Mouse (Mus musculus): ENCODE results near the gene Srsf9. TPM values are rescaled to one million over a fixed set of nuclear protein-coding genes. Genes with fewer than 3 reads are reported as not detected.
A peak's percentile ranks its signal among the peaks of the same experiment; 100 is the strongest.

The Srsf9 gene
- polyA plus RNA-seq, 1 experiment from 2014 or later, result 118 TPM

DNA sequence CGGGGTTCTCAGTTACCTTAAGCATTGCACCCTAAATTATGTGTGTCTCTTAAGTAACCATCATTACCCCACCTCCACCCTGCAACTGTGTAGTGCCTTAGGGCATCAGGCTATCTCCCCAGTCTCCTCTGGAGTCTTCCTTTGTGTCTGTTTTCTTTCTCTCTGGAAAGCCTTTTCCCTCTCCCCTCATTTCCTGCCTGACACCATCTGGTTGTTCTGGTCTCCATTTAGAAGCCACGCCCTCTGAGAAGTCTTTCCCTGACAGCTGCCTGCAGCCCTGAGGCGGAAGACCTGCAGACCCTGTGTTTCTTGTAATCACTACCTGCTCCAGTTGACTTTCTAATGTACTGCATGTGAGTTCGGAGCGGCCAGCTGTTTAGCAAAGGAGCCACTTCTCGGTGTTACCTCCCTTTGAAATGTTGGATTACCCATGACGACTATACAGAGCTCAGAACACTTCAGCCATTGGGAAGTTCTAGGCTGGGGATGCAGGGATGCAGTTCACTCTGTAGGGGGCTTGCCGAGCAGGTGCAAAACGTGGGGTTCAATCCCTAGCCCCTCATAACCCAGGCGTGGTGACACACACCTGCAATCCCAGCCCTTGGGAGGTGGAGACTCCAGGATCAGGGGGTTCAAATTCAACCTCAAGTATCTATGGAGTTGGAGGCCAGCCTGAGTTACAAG is 9.2 kb upstream of the Srsf9 start:
- Histone ChIP-seq H3K36me3 (ENCODE audit: control insufficient read depth, insufficient read depth, low read length) (no peaks in the 10 kb centered on the region), H3K9ac (ENCODE audit: low read depth, low read length) (no peak overlapping the region), H3K4me3 (ENCODE audit: low read depth, low read length) (no peak overlapping the region), H3K27ac (ENCODE audit: low read length) (no peak overlapping the region), H3K9me3 (replicated peaks; ENCODE audit: control insufficient read depth, low read length, poor library complexity, severe bottlenecking) (no peaks in the 10 kb centered on the region), H3K4me2 (ENCODE audit: low read length) (no peak overlapping the region), H3K27me3 (ENCODE audit: control insufficient read depth, insufficient read depth, low read depth, low read length) (no peaks in the 10 kb centered on the region), H3K4me1 (ENCODE audit: control insufficient read depth, insufficient read depth, low read length) (peaks cover 14% of the 10 kb centered on the region)
- ATAC-seq, result no peak
- 9% methylated on average over 10 of the region's 10 CpGs for WGBS

GRCm38 (mm10) chr5:115319004-115319940 is 7.7 kb upstream of the Srsf9 start:
- Histone ChIP-seq H3K9ac (ENCODE audit: low read depth, low read length) (peak overlapping the region; percentile 58), H3K27me3 (ENCODE audit: control insufficient read depth, insufficient read depth, low read depth, low read length) (no peaks in the 10 kb centered on the region), H3K4me2 (ENCODE audit: low read length) (peak overlapping the region; percentile 90), H3K4me3 (ENCODE audit: low read depth, low read length) (peak overlapping the region; percentile 40), H3K27ac (ENCODE audit: low read length) (peak overlapping the region; percentile 73), H3K36me3 (ENCODE audit: control insufficient read depth, insufficient read depth, low read length) (no peaks in the 10 kb centered on the region), H3K4me1 (ENCODE audit: control insufficient read depth, insufficient read depth, low read length) (peaks cover 14% of the 10 kb centered on the region), H3K9me3 (replicated peaks; ENCODE audit: control insufficient read depth, low read length, poor library complexity, severe bottlenecking) (no peaks in the 10 kb centered on the region)
- WGBS, result under 1% methylated on average over 22 of the region's 22 CpGs
- ATAC-seq, result peak; percentile 52; the same call in 1 of the 2 replicates

GRCm38 (mm10) chr5:115326256-115326831 is 633 bp upstream of the Srsf9 start:
- H3K4me2 ChIP-seq (ENCODE audit: low read length), result peak overlapping the region; percentile 55
- peak overlapping the region; percentile 91 for H3K27ac ChIP-seq (ENCODE audit: low read length)
- peak; percentile 27; the same call in 1 of the 2 replicates for ATAC-seq
- peaks cover 2% of the 10 kb centered on the region; the same call in 1 of the 2 replicates for H3K36me3 ChIP-seq (ENCODE audit: control insufficient read depth, insufficient read depth, low read length)
- H3K4me1 ChIP-seq (ENCODE audit: control insufficient read depth, insufficient read depth, low read length), result peaks cover 29% of the 10 kb centered on the region
- peak overlapping the region; percentile 86 for H3K9ac ChIP-seq (ENCODE audit: low read depth, low read length)
- peak overlapping the region; percentile 86 for H3K4me3 ChIP-seq (ENCODE audit: low read depth, low read length)
- WGBS, result 30% methylated on average over 11 of the region's 11 CpGs
- H3K9me3 ChIP-seq (replicated peaks; ENCODE audit: control insufficient read depth, low read length, poor library complexity, severe bottlenecking), result no peaks in the 10 kb centered on the region
- no peaks in the 10 kb centered on the region for H3K27me3 ChIP-seq (ENCODE audit: control insufficient read depth, insufficient read depth, low read depth, low read length)

GRCm38 (mm10) chr5:115327610-115328548 is 902 bp downstream of the Srsf9 start:
- no peaks in the 10 kb centered on the region for H3K27me3 ChIP-seq (ENCODE audit: control insufficient read depth, insufficient read depth, low read depth, low read length)
- H3K4me3 ChIP-seq (ENCODE audit: low read depth, low read length), result peak overlapping the region; percentile 86
- WGBS, result under 1% methylated on average over 53 of the region's 55 CpGs
- peak overlapping the region; percentile 86 for H3K9ac ChIP-seq (ENCODE audit: low read depth, low read length)
- 0 out of 2 replicates have a peak, but pooled peaks have one; percentile 19 for ATAC-seq
- no peaks in the 10 kb centered on the region for H3K9me3 ChIP-seq (replicated peaks; ENCODE audit: control insufficient read depth, low read length, poor library complexity, severe bottlenecking)
- H3K36me3 ChIP-seq (ENCODE audit: control insufficient read depth, insufficient read depth, low read length), result peaks cover 10% of the 10 kb centered on the region
- peak overlapping the region; percentile 91 for H3K27ac ChIP-seq (ENCODE audit: low read length)
- H3K4me1 ChIP-seq (ENCODE audit: control insufficient read depth, insufficient read depth, low read length), result peaks cover 29% of the 10 kb centered on the region
- H3K4me2 ChIP-seq (ENCODE audit: low read length), result peak overlapping the region; percentile 80

GRCm38 (mm10) chr5:115330955-115331354 is 4.0 kb downstream of the Srsf9 start:
- ATAC-seq, result no peak

GRCm38 (mm10) chr5:115333626-115334025 is 6.6 kb downstream of the Srsf9 start:
- ATAC-seq, result no peak
- Histone ChIP-seq H3K4me3 (ENCODE audit: low read depth, low read length) (no peak overlapping the region), H3K27ac (ENCODE audit: low read length) (no peak overlapping the region), H3K4me1 (ENCODE audit: control insufficient read depth, insufficient read depth, low read length) (peaks cover 15% of the 10 kb centered on the region), H3K36me3 (ENCODE audit: control insufficient read depth, insufficient read depth, low read length) (peaks cover 27% of the 10 kb centered on the region), H3K4me2 (ENCODE audit: low read length) (no peak overlapping the region), H3K9me3 (replicated peaks; ENCODE audit: control insufficient read depth, low read length, poor library complexity, severe bottlenecking) (no peaks in the 10 kb centered on the region), H3K27me3 (ENCODE audit: control insufficient read depth, insufficient read depth, low read depth, low read length) (no peaks in the 10 kb centered on the region), H3K9ac (ENCODE audit: low read depth, low read length) (no peak overlapping the region)
- WGBS, result 90% methylated on average over 3 of the region's 3 CpGs

More at GRCm38 (mm10) chr5:115330955-115331354, 4.0 kb downstream of the Srsf9 start:
- H3K4me1 ChIP-seq (ENCODE audit: control insufficient read depth, insufficient read depth, low read length), result peaks cover 24% of the 10 kb centered on the region
- H3K36me3 ChIP-seq (ENCODE audit: control insufficient read depth, insufficient read depth, low read length), result peaks cover 25% of the 10 kb centered on the region
- no peaks in the 10 kb centered on the region for H3K9me3 ChIP-seq (replicated peaks; ENCODE audit: control insufficient read depth, low read length, poor library complexity, severe bottlenecking)
- 91% methylated on average over 9 of the region's 9 CpGs for WGBS
- H3K27ac ChIP-seq (ENCODE audit: low read length), result no peak overlapping the region
- H3K4me3 ChIP-seq (ENCODE audit: low read depth, low read length), result no peak overlapping the region
- H3K27me3 ChIP-seq (ENCODE audit: control insufficient read depth, insufficient read depth, low read depth, low read length), result no peaks in the 10 kb centered on the region
- no peak overlapping the region for H3K4me2 ChIP-seq (ENCODE audit: low read length)
- H3K9ac ChIP-seq (ENCODE audit: low read depth, low read length), result no peak overlapping the region

DNA sequence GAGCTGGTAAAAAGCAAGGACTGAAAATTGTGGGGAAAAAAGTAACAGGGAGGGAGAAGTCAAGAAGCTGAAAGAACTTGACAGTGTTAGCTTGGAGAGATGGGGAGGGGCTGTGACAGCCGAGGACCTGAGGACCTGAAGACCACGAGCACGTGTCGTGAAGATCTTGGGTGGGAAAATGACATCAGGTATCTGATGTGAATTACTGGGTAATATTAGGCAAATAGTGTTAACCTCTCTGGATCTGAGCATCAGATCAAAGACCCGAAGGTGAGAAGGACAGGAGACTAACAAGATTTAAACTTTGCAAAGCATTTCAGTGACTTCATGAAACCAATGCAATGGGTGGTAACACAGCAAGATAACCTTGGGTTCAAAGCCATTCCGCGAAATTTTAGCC is 13.0 kb downstream of the Srsf9 start:
- no peaks in the 10 kb centered on the region for H3K9me3 ChIP-seq (replicated peaks; ENCODE audit: control insufficient read depth, low read length, poor library complexity, severe bottlenecking)
- peak overlapping the region; percentile 73 for H3K4me2 ChIP-seq (ENCODE audit: low read length)
- H3K4me1 ChIP-seq (ENCODE audit: control insufficient read depth, insufficient read depth, low read length), result peaks cover 24% of the 10 kb centered on the region
- H3K4me3 ChIP-seq (ENCODE audit: low read depth, low read length), result peak overlapping the region; percentile 84
- H3K27ac ChIP-seq (ENCODE audit: low read length), result no peak overlapping the region
- no peak overlapping the region for H3K9ac ChIP-seq (ENCODE audit: low read depth, low read length)
- peaks cover 24% of the 10 kb centered on the region for H3K36me3 ChIP-seq (ENCODE audit: control insufficient read depth, insufficient read depth, low read length)
- ATAC-seq, result no peak
- H3K27me3 ChIP-seq (ENCODE audit: control insufficient read depth, insufficient read depth, low read depth, low read length), result no peaks in the 10 kb centered on the region
- WGBS, result 28% methylated on average over 7 of the region's 7 CpGs

Measured in midbrain, embryonic 16.5 days (tissue).